Mouse (Mus musculus) adrenal gland, adult 8-10 months (tissue): ENCODE data around the gene Hemgn. TPM values are rescaled to one million over a fixed set of nuclear protein-coding genes. Genes with fewer than 3 reads are reported as not detected.

ENCODE experiments used
- DNase-seq: peaks from one replicate; pipeline ENCODE4 v3.0.0; 2022
- total RNA-seq, 4 experiments: library from RNA; stranded (reverse); gene quantifications; 2 replicates each; pipeline ENCODE4 v1.2.4; 2022

Gene Hemgn
- under 1 TPM in 1 of 4 experiments, not detected in 3; 0.11 TPM for total RNA-seq

DNA sequence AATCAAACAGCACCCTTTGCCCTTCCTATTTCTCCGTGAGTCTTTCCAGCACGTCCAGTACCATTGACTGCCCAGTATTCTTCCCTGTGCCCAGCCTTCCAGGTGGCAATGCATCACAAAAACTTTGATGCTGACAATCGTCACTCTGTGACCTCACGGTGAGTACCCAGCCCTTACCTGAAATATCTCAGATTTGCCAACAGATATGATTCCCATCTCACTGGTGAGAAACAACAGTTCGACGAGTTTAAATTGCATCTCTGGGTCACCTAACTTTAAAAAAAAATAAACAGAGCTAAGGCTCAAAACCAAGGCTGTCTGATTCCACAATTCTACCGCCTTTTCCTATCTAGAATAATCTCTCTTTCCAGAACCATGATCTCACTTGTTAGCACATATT, at the start of gene Hemgn:
Hemgn (minus strand) TSS at position 101 of the 400 bp plus-strand sequence.
- DNase-seq = no peak

DNA sequence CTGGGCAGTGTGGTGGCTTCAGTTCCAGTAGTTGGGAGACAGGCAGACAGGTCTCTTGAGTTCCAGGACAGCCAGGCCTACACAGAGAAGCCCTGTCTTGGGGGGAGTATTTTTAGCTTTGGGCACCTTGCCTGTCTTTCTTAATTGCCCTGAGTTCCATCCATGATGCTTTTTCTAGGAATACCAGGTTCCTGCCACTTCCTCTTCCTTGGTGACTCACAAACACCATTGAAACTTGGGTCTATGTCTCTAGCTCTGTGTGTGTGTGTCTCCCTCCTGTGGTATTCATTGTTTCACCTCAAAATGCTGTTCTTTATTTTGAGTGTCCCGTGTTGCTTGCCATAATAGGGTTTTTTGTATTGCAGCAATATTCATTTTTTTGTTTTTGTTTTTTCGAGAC, 45.1 kb upstream of the Hemgn start:
- no peak for DNase-seq

DNA sequence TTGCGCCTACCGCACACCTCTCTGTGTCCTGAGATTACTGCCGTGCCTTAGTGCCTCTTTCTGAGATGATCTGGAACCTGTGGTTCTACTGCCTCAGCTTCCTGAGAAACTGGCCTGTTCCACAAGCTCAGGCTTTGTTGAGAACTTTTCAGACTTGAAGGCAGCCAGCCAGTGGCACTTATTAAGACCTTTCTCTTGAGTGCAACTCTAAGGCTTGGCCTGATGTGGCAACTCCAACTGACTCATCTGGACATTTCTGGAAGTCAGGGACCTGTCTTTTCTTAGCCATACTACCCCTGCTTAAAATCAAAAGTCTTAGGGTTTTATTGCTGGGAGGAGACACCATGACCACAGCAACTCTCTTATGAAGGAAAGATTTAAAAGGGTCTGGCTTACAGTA, 43.9 kb upstream of the Hemgn start:
- DNase-seq = no peak

GRCm38 (mm10) chr4:46456762-46457161, 43.5 kb upstream of the Hemgn start:
- DNase-seq = no peak

- no peak for DNase-seq
These were observed 41.0 kb upstream of the Hemgn start for GRCm38 (mm10) chr4:46454097-46454864.

DNA sequence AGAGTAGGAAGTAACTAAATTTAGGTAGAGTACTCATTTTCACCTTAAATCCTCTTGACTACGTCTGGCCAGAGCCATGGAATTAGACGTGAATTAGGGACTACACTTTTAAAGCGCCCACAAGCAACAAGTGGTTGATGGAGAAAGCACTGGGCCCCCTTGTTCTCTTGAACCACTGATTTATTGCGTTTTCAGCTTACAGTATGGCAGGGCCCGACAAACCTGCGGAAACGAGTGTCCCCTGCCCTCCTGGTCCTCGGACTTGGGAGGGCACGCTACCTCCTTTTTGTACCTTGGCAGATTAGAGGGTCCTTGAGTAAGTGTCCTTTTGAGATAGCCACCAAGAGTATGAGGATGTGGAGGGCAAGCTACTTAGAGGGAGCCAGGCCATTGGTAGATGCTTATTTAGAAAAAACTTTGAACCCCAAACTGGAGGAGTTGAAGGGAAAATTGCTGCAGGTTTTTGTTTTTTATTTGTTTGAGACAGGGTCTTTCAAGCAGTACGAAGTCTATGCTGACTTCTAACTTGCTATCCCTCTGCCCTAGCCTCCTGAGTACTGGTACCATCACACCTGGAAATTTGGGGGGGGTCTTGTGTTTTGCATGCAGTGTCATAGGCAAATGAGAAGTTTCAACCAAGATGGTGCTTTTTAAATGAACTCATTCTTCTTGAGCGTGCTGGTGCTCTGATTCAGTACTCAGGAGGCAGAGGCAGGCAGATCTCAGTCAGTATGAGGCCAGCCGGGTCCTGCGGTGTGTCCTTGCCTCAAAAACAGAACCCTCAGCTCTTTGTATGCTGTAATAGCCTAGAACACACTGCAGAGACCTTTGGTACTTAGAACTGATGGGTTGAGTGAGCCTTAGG, 39.8 kb upstream of the Hemgn start:
- no peak for DNase-seq

DNA sequence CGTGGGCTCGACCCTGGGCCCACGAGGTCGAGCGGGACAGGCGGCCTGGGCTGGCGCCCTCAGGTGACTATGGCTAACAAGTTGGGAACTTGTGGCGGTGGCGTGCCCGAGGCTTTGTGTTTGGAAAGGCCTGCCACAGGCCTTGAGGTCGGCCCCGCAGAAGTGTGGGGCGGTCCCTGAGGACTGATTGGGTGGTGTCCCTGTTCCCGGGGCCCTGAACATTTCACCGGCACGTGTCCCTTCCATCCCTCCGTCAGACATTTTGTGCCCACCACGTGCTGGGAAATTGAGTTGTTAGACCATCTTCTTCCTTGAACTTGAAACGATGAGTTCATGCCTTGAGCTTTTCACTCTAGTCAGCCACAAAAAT, 39.2 kb upstream of the Hemgn start:
- DNase-seq = peak; percentile 66

DNA sequence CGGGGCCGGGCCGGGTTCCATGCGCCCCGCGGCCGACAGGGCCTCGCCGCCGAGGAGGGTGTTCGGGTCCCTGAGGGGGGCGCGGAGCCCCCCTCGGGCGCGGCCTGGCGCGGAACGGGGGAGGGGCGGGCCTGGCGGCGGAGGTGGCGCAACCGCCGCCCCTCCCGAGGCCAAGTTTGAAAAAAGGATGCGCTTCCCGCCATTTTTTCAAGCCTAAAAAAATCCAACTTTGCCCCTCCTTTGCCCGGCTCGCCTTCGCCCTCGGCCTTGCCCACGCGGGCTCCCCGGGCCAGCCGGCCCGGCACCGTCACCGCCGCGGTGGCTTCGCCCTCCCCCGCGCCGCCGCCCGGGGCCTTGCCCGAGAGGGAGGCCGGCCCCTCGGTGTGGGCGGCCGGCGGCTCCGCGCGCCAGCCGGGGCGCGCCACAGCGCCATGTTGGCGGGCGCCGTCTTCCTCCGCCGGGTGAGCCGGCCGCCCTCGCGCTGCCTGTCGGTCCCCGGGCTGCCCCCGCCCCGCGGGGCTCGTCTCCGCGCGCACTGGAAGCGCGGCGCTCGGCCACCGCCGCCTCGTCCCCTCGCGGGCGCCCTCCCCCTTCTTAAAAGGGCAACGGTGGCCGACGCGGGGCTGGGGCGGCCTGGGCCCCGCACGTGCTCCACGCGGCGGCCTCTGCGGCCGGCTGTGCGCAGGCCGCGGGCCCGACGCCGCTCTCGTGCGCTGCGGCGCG, 38.6 kb upstream of the Hemgn start:
- DNase-seq = peak; percentile 53

DNA sequence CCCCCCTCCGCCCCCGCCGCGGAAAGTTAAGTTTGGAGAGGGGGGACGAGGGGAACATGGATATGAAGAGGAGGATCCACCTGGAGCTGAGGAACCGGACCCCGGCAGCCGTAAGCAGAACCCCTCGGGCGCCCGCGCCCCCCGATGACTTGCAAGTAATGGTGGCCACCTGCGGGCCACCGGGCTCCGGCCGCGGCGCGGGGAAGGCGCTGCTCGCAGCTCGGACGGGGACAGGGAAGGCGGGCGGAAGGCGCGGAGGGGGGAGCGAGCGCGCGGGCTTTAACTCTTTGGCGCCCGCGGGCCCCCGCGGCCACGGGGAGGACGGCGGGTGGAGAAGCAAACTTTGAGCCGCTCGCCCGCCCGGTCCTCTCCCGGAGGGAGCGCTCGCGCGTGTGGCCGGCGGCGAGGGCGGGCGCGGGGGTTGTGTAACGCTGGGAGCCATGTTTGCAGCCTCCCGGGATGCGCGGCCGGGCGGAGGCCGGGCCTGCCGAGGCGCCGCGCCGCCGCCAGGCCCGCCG, 38.0 kb upstream of the Hemgn start:
- peak; percentile 69 for DNase-seq

DNA sequence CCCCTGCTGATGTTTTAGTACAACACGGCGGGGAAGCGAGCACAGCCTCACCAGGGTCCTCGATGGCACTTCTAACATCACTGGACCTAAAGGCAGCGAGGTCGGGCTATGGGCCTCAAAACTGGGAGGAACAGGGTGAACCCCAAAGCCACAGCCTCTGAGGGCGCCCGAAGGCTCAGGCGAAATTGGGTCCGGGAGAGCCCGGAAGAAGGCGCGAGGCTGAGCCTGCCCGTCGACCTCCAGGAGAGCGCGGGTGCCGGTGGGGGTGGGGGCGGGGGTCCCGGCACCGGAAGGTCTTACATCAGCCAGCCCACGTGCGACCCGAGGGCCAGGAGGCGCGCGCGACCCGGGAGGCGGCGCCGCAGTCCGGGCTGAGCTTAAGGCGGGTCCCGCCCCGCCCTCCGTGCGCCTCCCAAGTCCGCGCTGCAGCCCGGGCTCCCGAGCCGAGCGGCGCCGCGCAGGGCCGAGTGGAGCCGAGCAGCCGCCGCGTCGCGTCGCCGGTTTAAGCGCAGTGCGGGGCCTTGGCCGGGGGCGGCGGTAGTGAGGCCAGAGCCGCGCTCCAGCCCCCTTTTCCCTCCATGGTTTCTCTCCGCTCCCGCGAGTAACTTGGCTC, 37.3 kb upstream of the Hemgn start, which contains the start of gene Anp32b:
Anp32b (plus strand) TSS at position 384 of the 613 bp plus-strand sequence.
- peak; percentile 84 for DNase-seq

DNA sequence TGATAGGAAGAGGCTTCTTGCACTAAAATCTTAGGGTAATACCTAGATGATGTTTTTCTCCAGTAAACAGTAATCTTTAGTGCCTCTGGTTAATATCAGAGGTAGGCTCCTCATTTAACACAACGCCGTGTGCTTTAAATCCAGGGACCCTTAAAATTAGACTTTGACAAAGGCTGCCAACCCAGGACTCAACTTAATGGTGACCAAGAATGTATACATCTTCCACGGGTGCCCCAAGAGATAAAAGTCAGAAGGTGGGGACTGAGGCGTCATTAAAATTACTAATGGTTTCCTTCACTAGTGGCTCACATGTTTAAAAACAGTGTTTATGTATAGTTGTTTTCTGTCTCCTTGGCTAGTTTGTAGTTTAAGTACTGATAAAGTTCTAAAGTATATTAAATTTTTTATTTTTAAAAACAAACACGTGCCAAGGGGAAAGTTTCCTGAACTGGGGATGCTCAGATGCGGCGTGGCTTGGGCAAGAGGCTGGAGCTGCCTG, 36.8 kb upstream of the Hemgn start:
- no peak for DNase-seq

DNA sequence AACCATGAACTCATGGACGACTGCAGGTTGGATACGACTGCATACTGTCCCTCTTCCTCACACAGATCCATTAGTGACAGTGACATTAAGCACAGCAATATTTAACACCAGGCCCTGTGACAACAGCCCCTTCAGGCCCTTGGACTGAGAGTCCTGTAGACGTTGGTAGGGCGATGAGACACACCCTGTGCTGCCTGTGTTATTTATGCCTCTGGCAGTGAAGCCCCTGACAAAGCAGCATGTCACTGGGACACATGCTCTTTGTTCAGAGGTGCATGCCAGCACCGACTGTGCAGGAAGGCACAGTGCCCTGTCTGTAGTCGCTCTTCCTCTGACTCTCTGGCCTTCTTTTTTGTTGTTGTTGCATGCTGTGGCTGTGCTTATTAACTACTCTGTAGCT, 35.6 kb upstream of the Hemgn start:
- no peak for DNase-seq

- DNase-seq = no peak
These were observed 34.2 kb upstream of the Hemgn start for GRCm38 (mm10) chr4:46447461-46447860.

- no peak for DNase-seq
These were observed 32.1 kb upstream of the Hemgn start for GRCm38 (mm10) chr4:46445237-46445945.

- DNase-seq = no peak
These were observed 29.2 kb upstream of the Hemgn start for GRCm38 (mm10) chr4:46442501-46442900.

GRCm38 (mm10) chr4:46432339-46433036, 19.2 kb upstream of the Hemgn start:
- no peak for DNase-seq

GRCm38 (mm10) chr4:46428903-46429499, 15.7 kb upstream of the Hemgn start:
- DNase-seq = no peak

GRCm38 (mm10) chr4:46422625-46423024, 9.3 kb upstream of the Hemgn start:
- DNase-seq = no peak

- DNase-seq = peak; percentile 8
These were observed 5.5 kb upstream of the Hemgn start for GRCm38 (mm10) chr4:46418851-46419250.

DNA sequence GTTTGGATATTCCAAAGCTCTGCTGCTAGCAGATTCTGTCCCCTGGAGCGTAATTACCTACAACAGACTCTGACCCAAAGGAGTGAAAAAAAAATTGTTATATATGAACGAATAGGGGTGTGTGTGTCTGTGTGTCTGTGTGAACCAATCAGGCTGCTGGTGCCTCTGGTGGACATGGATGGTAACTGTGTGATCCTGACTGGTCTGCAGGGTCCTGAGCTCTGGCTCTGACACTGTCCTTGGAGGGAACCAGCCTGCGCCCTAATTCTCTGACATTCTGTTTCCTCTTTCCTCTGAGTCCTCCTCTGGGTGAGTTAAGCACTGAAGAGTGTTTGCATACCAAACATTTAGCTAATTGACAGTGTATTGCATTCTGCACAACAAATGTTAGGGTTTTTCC, 4.2 kb upstream of the Hemgn start:
- DNase-seq = peak; percentile 17
